Mouse (Mus musculus) spleen, adult 2 months (tissue): Measurements from ENCODE around the gene Il27ra. TPM values are rescaled to one million over a fixed set of nuclear protein-coding genes. Genes with fewer than 3 reads are reported as not detected.
A peak's percentile ranks its signal among the peaks of the same experiment; 100 is the strongest.

ENCODE experiments used
- DNase-seq, 2 experiments: peaks; one replicate each; pipeline versions ENCODE4 v3.0.0 to v3.0.0-alpha.2; 2012 to 2021; ENCODE audit warnings: low spot score in 2 of 2, low read depth in 1 of 2
- H3K27ac ChIP-seq: fragments of 200-500 bp; 2 replicates; pipeline ENCODE4 v1.5.1; 2012; ENCODE audit warnings: low read length, inconsistent platforms; ENCODE audit not compliant: insufficient read depth
- H3K27me3 ChIP-seq: fragments of 200-500 bp; 2 replicates; pipeline ENCODE4 v1.6.1; 2012; ENCODE audit warnings: mild to moderate bottlenecking, moderate library complexity, low read length, inconsistent platforms; ENCODE audit not compliant: control insufficient read depth, insufficient read depth
- H3K36me3 ChIP-seq: fragments of 200-500 bp; 2 replicates; pipeline ENCODE4 v1.6.1; 2012; ENCODE audit warnings: mild to moderate bottlenecking, low read length, inconsistent platforms; ENCODE audit not compliant: control insufficient read depth, insufficient read depth
- H3K4me1 ChIP-seq: fragments of 200-500 bp; 2 replicates; pipeline ENCODE4 v1.6.1; 2011; ENCODE audit warnings: inconsistent platforms; ENCODE audit not compliant: control insufficient read depth, insufficient read depth, insufficient read length
- H3K4me3 ChIP-seq: fragments of 200-500 bp; 2 replicates; pipeline ENCODE4 v1.5.1; 2011; ENCODE audit warnings: mild to moderate bottlenecking, inconsistent platforms; ENCODE audit not compliant: insufficient read depth, insufficient read length; ENCODE audit errors: extremely low read depth
- CTCF ChIP-seq: fragments of 200-500 bp; IDR thresholded peaks from 2 replicates; pipeline ENCODE4 v1.5.1; 2011; ENCODE audit warnings: mild to moderate bottlenecking, inconsistent platforms; ENCODE audit not compliant: insufficient read depth, insufficient read length, insufficient replicate concordance; ENCODE audit errors: extremely low read depth
- POLR2A ChIP-seq: fragments of 200-500 bp; IDR thresholded peaks from 2 replicates; pipeline ENCODE4 v1.6.1; 2011; ENCODE audit warnings: low read depth, low read length, inconsistent platforms
- WGBS: fragments of 180-500 bp; shearing (Covaris S2); methylation state at CpG from one replicate; pipeline ENCODE4 v1.1.7; 2018; 5-methylcytosine and 5-hydroxymethylcytosine counted together
- polyA plus RNA-seq: library from polyadenylated mRNA; depleted of rRNA; stranded (reverse); fragments of >200 nt; gene quantifications from 2 replicates; pipeline ENCODE4 v1.2.3, GENCODE M21; 2012

Gene Il27ra
- polyA plus RNA-seq, 1 experiment = 70.0 TPM

- no peak for DNase-seq
- 46% methylated on average over 12 of the region's 12 CpGs for WGBS
- peak overlapping the region; percentile 93 for H3K4me3 ChIP-seq
- no peaks in the 10 kb centered on the region for H3K27me3 ChIP-seq
- no peak for TF ChIP-seq CTCF
- no peak for TF ChIP-seq POLR2A
- peaks cover 6% of the 10 kb centered on the region; the same call in 1 of the 2 replicates for H3K36me3 ChIP-seq
- peak overlapping the region; percentile 91 for H3K27ac ChIP-seq
- peaks cover 9% of the 10 kb centered on the region; the same call in 1 of the 2 replicates for H3K4me1 ChIP-seq
Observed at GRCm38 (mm10) chr8:84042948-84043342, 556 bp upstream of the Il27ra start.

- Histone ChIP-seq H3K4me1 (peaks cover 9% of the 10 kb centered on the region; the same call in 1 of the 2 replicates), H3K27ac (no peak overlapping the region), H3K36me3 (peaks cover 17% of the 10 kb centered on the region), H3K27me3 (no peaks in the 10 kb centered on the region), H3K4me3 (no peak overlapping the region)
- 17% methylated on average over 5 of the region's 5 CpGs for WGBS
- peak; percentile 56 to 72 for DNase-seq
- no peak for TF ChIP-seq POLR2A
- TF ChIP-seq CTCF = peak; percentile 80; the same call in 1 of the 2 replicates
Observed at GRCm38 (mm10) chr8:84039050-84039449, 3.3 kb downstream of the Il27ra start.

- H3K36me3 ChIP-seq = peaks cover 21% of the 10 kb centered on the region
- TF ChIP-seq POLR2A = no peak
- no peak for TF ChIP-seq CTCF
- H3K4me1 ChIP-seq = peaks cover 7% of the 10 kb centered on the region; the same call in 1 of the 2 replicates
- 82% methylated on average over 5 of the region's 5 CpGs for WGBS
- H3K4me3 ChIP-seq = no peak overlapping the region
- DNase-seq = no peak
- no peak overlapping the region for H3K27ac ChIP-seq
- no peaks in the 10 kb centered on the region for H3K27me3 ChIP-seq
Observed at GRCm38 (mm10) chr8:84038015-84038414, 4.4 kb downstream of the Il27ra start.

DNA sequence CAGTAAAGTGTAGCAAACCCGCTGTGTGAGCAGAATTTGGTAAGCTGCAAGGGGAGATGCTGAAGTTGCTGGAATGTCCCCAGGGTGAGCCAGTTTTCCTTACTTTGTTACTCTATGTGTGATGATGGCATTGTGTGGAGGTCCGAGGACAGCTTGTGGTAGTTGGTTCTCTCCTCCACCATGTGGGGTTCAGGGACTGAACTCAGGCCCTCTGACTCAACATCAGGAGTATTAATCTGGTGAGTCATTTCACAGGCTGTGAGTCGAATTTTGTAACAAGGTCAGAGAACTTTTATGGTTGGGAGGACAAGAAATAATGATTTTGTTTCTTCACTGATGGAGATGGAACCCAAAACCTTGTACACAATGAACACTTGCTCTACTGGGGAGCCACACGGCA lies 9.6 kb downstream of the Il27ra start:
- Histone ChIP-seq H3K36me3 (peaks cover 35% of the 10 kb centered on the region), H3K4me1 (no peaks in the 10 kb centered on the region), H3K27ac (no peak overlapping the region), H3K27me3 (no peaks in the 10 kb centered on the region), H3K4me3 (no peak overlapping the region)
- 90% methylated on average over 4 of the region's 4 CpGs for WGBS
- DNase-seq = no peak
- TF ChIP-seq CTCF (no peak), POLR2A (no peak)

GRCm38 (mm10) chr8:84029272-84029671 lies 13.1 kb downstream of the Il27ra start:
- DNase-seq = no peak
- 89% methylated on average over 5 of the region's 5 CpGs for WGBS
- Histone ChIP-seq H3K27me3 (peaks cover 10% of the 10 kb centered on the region), H3K36me3 (peaks cover 27% of the 10 kb centered on the region), H3K4me1 (peaks cover 5% of the 10 kb centered on the region; the same call in 1 of the 2 replicates), H3K4me3 (no peak overlapping the region), H3K27ac (no peak overlapping the region)
- TF ChIP-seq POLR2A (no peak), CTCF (no peak)

DNA sequence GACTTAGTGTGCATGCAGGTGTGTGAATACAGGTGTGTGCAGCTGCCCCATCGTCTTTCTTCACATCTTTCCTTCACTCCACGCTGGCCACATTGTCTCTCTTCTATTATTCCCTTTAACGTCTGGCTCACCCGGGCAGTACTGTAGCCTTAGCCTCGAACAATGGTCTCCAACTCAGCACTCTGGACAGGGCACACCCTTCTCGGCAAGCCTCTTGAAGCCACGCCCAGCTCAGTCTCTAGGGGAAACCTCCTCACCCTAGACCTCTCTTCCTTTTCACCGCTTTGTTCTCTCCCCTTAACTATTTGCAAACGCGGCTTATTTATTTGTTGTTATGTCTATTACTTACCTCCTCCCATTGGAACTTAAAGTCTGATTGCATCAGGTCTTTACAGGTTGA lies 14.9 kb downstream of the Il27ra start:
- peaks cover 10% of the 10 kb centered on the region for H3K27me3 ChIP-seq
- peaks cover 17% of the 10 kb centered on the region for H3K36me3 ChIP-seq
- 6% methylated on average over 10 of the region's 10 CpGs for WGBS
- H3K4me3 ChIP-seq = no peak overlapping the region
- H3K4me1 ChIP-seq = peaks cover 5% of the 10 kb centered on the region; the same call in 1 of the 2 replicates
- no peak for TF ChIP-seq POLR2A
- no peak for TF ChIP-seq CTCF
- H3K27ac ChIP-seq = no peak overlapping the region
- peak in 1 of 2 experiments; percentile 63 for DNase-seq

DNA sequence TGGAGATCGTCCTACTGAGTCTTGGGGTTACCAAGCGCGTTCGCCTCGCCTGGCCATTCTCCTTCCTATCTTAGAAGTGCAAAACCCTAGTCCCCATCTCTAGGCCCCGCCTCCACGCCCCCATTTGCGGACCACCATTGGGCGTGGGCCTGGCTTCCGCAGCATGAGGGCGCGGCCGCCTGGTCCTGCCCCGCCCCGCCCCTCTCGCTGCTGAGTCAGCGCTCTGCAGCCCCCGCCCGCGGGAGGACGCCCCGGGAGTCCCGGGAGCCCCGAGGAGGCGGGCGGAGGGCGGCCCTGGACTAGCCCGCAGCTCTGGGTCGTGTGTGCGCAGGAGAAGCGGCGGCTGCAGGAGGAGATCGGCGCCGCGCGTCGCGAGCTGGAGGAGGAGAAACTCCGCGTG lies 16.5 kb downstream of the Il27ra start:
- H3K4me3 ChIP-seq = no peak overlapping the region; the same call in 1 of the 2 replicates

More for the DNA sequence above, 16.5 kb downstream of the Il27ra start:
- Histone ChIP-seq H3K4me1 (peaks cover 5% of the 10 kb centered on the region; the same call in 1 of the 2 replicates), H3K27ac (no peak overlapping the region), H3K27me3 (peaks cover 10% of the 10 kb centered on the region), H3K36me3 (peaks cover 5% of the 10 kb centered on the region)
- WGBS = 2% methylated on average over 40 of the region's 41 CpGs
- TF ChIP-seq POLR2A (no peak), CTCF (no peak)
- DNase-seq = no peak
